Mouse (Mus musculus) lung, postnatal 0 days (tissue): ENCODE data around the gene Msl1. TPM values are rescaled to one million over a fixed set of nuclear protein-coding genes. Genes with fewer than 3 reads are reported as not detected.
A peak's percentile ranks its signal among the peaks of the same experiment; 100 is the strongest.

Source experiments
- ATAC-seq: fragments of 200-750 bp; cut with Nextera tagmentation; 2 replicates; pipeline ENCODE4 v1.8.0; 2017; ENCODE audit warnings: moderate library complexity
- DNase-seq: peaks from one replicate; pipeline ENCODE4 v3.0.0-alpha.2; 2016; ENCODE audit warnings: low spot score
- H3K27ac ChIP-seq: fragments of 300-500 bp; sonication (generic); 2 replicates; pipeline ENCODE4 v1.5.1; 2014; ENCODE audit warnings: antibody characterized with exemption, mild to moderate bottlenecking, low read length, mixed read lengths
- H3K27me3 ChIP-seq: fragments of 300-500 bp; sonication (generic); replicated peaks from 2 replicates; pipeline ENCODE4 v1.6.1; 2014; ENCODE audit warnings: low read length, mixed read lengths; ENCODE audit not compliant: insufficient read depth
- H3K36me3 ChIP-seq: fragments of 300-500 bp; sonication (generic); 2 replicates; pipeline ENCODE4 v1.6.1; 2014; ENCODE audit warnings: low read length, mixed read lengths; ENCODE audit not compliant: insufficient read depth
- H3K4me1 ChIP-seq: fragments of 300-500 bp; sonication (generic); 2 replicates; pipeline ENCODE4 v1.6.1; 2014; ENCODE audit warnings: antibody characterized with exemption, low read depth, low read length, mixed read lengths; ENCODE audit not compliant: insufficient read depth
- H3K4me2 ChIP-seq: fragments of 300-500 bp; sonication (generic); replicated peaks from 2 replicates; pipeline ENCODE4 v1.6.1; 2014; ENCODE audit warnings: low read depth, mild to moderate bottlenecking, low read length, moderate library complexity, mixed read lengths
- H3K4me3 ChIP-seq: fragments of 300-500 bp; sonication (generic); 2 replicates; pipeline ENCODE4 v1.5.1; 2014; ENCODE audit warnings: low read depth, low read length
- H3K9ac ChIP-seq: fragments of 300-500 bp; sonication (generic); replicated peaks from 2 replicates; pipeline ENCODE4 v1.6.1; 2014; ENCODE audit warnings: low read depth, mild to moderate bottlenecking
- H3K9me3 ChIP-seq: fragments of 300-500 bp; sonication (generic); 2 replicates; pipeline ENCODE4 v1.6.1; 2016; ENCODE audit warnings: low read length, mixed read lengths
- CTCF ChIP-seq: IDR thresholded peaks from 2 replicates; pipeline ENCODE4 v1.5.1; 2016; ENCODE audit warnings: antibody characterized with exemption, mild to moderate bottlenecking
- EP300 ChIP-seq: IDR thresholded peaks from 2 replicates; pipeline ENCODE4 v1.6.1; 2016; ENCODE audit warnings: antibody characterized with exemption, mild to moderate bottlenecking, control low read depth
- WGBS: fragments of 180-500 bp; shearing (Covaris S2); extraction: QIAGEN DNeasy Blood & Tissue Kit; methylation state at CpG from one replicate; pipeline ENCODE4 v1.1.7; 2014; 5-methylcytosine and 5-hydroxymethylcytosine counted together
- polyA plus RNA-seq: library from polyadenylated mRNA; unstranded; fragments of >200 nt; fragmentation: Nextera tagmentation; extraction: Ambion mirVana; gene quantifications from 2 replicates; pipeline ENCODE4 v1.2.1, GENCODE M21; 2015

The Msl1 gene
- polyA plus RNA-seq, 1 experiment from 2014 or later: 16.3 TPM

GRCm38 (mm10) chr11:98771844-98772525 lies 23.3 kb upstream of the Msl1 start:
- 70% methylated on average over 11 of the region's 11 CpGs for WGBS
- ATAC-seq (no peak), DNase-seq (no peak)
- Histone ChIP-seq H3K27ac (peak overlapping the region; percentile 96), H3K4me3 (peak overlapping the region; percentile 19), H3K4me2 (peak overlapping the region; percentile 33), H3K36me3 (peaks cover 10% of the 10 kb centered on the region; the same call in 1 of the 2 replicates), H3K27me3 (no peaks in the 10 kb centered on the region), H3K4me1 (peaks cover 43% of the 10 kb centered on the region), H3K9me3 (no peaks in the 10 kb centered on the region), H3K9ac (no peak overlapping the region; the same call in 1 of the 2 replicates)
- TF ChIP-seq CTCF (no peak), EP300 (no peak)

GRCm38 (mm10) chr11:98772667-98773171 lies 22.6 kb upstream of the Msl1 start:
- Histone ChIP-seq H3K4me2 (peak overlapping the region; percentile 57), H3K27ac (peak overlapping the region; percentile 96), H3K27me3 (no peaks in the 10 kb centered on the region), H3K36me3 (peaks cover 10% of the 10 kb centered on the region; the same call in 1 of the 2 replicates), H3K9me3 (no peaks in the 10 kb centered on the region), H3K4me1 (peaks cover 45% of the 10 kb centered on the region), H3K4me3 (peak overlapping the region; percentile 19), H3K9ac (no peak overlapping the region; the same call in 1 of the 2 replicates)
- ATAC-seq (peak; percentile 55), DNase-seq (peak; percentile 96)
- TF ChIP-seq EP300 (peak; percentile 93), CTCF (no peak)
- WGBS: 21% methylated on average over 8 of the region's 8 CpGs

- peak; percentile 78 for ATAC-seq
- peaks cover 38% of the 10 kb centered on the region for H3K4me1 ChIP-seq
- peak; percentile 100 for DNase-seq
These were observed 21.6 kb upstream of the Msl1 start for GRCm38 (mm10) chr11:98773635-98774295.

GRCm38 (mm10) chr11:98774582-98775347 lies 20.6 kb upstream of the Msl1 start, which contains the start of gene Nr1d1:
TSS of gene Nr1d1 (minus strand) at chr11:98775333.
- Histone ChIP-seq H3K36me3 (peaks cover 7% of the 10 kb centered on the region; the same call in 1 of the 2 replicates), H3K27ac (peak within 1 kb of the TSS; percentile 96), H3K9me3 (no peaks in the 10 kb centered on the region), H3K27me3 (no peaks in the 10 kb centered on the region), H3K4me3 (peak within 1 kb of the TSS; percentile 48), H3K4me2 (peak within 1 kb of the TSS; percentile 57), H3K4me1 (peaks cover 37% of the 10 kb centered on the region), H3K9ac (peak within 1 kb of the TSS; percentile 72)
- 1% methylated on average over 22 of the region's 22 CpGs for WGBS
- no peak for ATAC-seq
- no peak for DNase-seq
- TF ChIP-seq EP300: no peak
- TF ChIP-seq CTCF: peak; percentile 32

More at GRCm38 (mm10) chr11:98773635-98774295, 21.6 kb upstream of the Msl1 start:
- no peaks in the 10 kb centered on the region for H3K9me3 ChIP-seq
- H3K27me3 ChIP-seq: no peaks in the 10 kb centered on the region
- peak overlapping the region; percentile 72 for H3K9ac ChIP-seq
- peaks cover 10% of the 10 kb centered on the region; the same call in 1 of the 2 replicates for H3K36me3 ChIP-seq
- TF ChIP-seq EP300: peak; percentile 90
- TF ChIP-seq CTCF: peak; percentile 35
- under 1% methylated on average over 37 of the region's 37 CpGs for WGBS
- H3K4me2 ChIP-seq: peak overlapping the region; percentile 57
- peak overlapping the region; percentile 48 for H3K4me3 ChIP-seq
- H3K27ac ChIP-seq: peak overlapping the region; percentile 96

GRCm38 (mm10) chr11:98775348-98776051 lies 19.8 kb upstream of the Msl1 start:
- Histone ChIP-seq H3K4me2 (peak overlapping the region; percentile 57), H3K4me1 (peaks cover 37% of the 10 kb centered on the region), H3K4me3 (peak overlapping the region; percentile 48), H3K36me3 (peaks cover 7% of the 10 kb centered on the region; the same call in 1 of the 2 replicates), H3K27ac (peak overlapping the region; percentile 96), H3K9me3 (no peaks in the 10 kb centered on the region), H3K27me3 (no peaks in the 10 kb centered on the region), H3K9ac (peak overlapping the region; percentile 19; the same call in 1 of the 2 replicates)
- TF ChIP-seq CTCF (peak; percentile 11; the same call in 1 of the 2 replicates), EP300 (peak; percentile 96)
- DNase-seq: peak; percentile 99
- ATAC-seq: peak; percentile 67
- WGBS: 4% methylated on average over 15 of the region's 15 CpGs
